Mouse (Mus musculus): ENCODE results near the gene Lamc2. TPM values are rescaled to one million over a fixed set of nuclear protein-coding genes. Genes with fewer than 3 reads are reported as not detected.
A peak's percentile ranks its signal among the peaks of the same experiment; 100 is the strongest.

Lamc2 gene
- total RNA-seq, 4 experiments from 2014 or later, result 2.3 to 4.6 (median 2.7) TPM

- DNase-seq (ENCODE audit: low spot score in 2 of 2), result no peak
These were observed 57.5 kb downstream of the Lamc2 start for GRCm38 (mm10) chr1:153128780-153129179.

GRCm38 (mm10) chr1:153127622-153128021, 58.6 kb downstream of the Lamc2 start:
- no peak for DNase-seq (ENCODE audit: low spot score in 2 of 2)

DNA sequence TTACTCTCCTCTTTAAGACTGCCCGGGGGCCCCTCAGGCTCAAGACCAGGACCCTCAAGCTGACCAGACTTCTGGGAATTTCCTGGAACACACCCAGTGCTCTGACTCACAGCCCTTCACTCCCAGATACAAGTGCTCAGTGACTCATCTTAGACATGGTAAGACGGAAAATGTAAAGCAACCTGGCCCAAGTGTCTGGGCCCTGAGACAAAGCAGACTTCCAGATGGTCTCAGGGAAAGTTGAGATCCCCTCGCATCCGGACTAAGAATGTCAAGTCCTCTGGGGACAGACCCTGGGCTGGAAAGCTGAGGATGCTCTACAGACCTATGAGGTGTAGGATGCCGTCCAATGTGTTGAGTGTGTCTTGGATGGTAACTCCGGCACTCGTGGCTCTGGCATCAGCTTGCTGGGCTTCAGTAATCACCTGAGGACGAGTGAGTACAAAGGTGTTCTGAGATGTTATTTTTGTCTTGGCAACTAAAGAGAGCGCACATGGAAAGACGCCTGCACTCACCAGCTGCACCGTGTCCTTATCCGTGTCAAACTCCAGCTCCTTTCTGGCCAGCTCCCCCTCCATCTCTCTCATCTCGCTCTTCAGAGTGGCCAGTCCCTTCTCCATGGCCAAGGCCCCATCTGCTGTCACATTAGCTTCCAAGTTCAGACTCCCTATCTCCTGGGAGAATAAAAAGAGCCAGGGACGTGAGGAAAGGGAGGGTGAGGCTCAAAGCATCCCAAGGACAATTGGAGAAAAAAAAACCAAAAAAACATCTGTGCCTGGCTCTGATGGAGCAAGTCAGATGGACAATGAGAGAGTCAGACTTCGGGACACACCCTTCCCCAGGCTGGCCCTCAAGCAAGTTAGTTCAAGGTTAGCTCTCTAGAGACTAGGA, 59.5 kb downstream of the Lamc2 start:
- DNase-seq (ENCODE audit: low spot score in 2 of 2), result no peak

- DNase-seq (ENCODE audit: low spot score in 2 of 2), result no peak
These were observed 60.7 kb downstream of the Lamc2 start for GRCm38 (mm10) chr1:153125287-153126275.

GRCm38 (mm10) chr1:153124502-153124901, 61.7 kb downstream of the Lamc2 start:
- no peak for DNase-seq (ENCODE audit: low spot score in 2 of 2)

- DNase-seq (ENCODE audit: low spot score in 2 of 2), result no peak
These were observed 63.5 kb downstream of the Lamc2 start for GRCm38 (mm10) chr1:153122764-153123163.

DNA sequence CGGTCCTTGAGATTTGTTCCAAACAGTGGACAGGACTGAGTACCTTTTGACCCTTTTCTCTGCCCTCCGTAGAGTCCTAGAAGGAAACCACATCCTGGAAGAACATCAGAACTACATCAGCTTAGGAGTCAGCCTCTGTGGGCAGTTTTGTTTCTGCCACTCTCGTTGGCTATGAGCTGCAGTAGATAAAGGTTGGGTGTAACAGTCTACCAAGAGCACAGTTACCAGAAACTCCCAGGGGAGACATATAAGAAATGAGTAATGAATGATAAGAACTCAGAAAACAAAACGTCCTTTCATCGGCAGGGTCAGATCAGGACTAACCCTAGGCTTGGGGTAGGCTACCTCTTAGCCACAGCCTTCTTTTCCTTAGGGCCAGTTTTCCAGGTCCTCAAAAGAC, 64.9 kb downstream of the Lamc2 start:
- DNase-seq (ENCODE audit: low spot score in 2 of 2), result no peak

GRCm38 (mm10) chr1:153120544-153120943, 65.7 kb downstream of the Lamc2 start:
- no peak for DNase-seq (ENCODE audit: low spot score in 2 of 2)

- DNase-seq (ENCODE audit: low spot score in 2 of 2), result no peak
These were observed 70.9 kb downstream of the Lamc2 start for GRCm38 (mm10) chr1:153115315-153115714.

DNA sequence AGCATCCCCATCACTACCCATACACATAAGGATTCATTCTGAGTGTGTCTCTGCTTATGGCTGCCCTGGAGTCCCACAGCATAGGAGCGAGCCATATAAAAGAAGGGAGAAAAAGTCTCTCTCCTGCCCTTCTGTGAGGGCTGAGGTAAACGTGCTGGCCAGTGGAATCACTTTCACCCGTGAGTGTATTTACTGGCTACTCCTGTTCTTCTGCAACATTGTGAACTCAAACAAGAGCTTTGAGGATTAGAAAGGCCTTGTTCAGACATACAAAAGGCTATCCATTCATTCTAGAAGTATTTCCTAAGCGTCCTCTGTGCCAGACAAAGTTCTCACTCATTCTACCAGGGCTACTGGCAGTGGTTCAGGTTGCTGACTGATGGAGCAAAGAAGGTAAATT, 74.7 kb downstream of the Lamc2 start:
- no peak for DNase-seq (ENCODE audit: low spot score in 2 of 2)

DNA sequence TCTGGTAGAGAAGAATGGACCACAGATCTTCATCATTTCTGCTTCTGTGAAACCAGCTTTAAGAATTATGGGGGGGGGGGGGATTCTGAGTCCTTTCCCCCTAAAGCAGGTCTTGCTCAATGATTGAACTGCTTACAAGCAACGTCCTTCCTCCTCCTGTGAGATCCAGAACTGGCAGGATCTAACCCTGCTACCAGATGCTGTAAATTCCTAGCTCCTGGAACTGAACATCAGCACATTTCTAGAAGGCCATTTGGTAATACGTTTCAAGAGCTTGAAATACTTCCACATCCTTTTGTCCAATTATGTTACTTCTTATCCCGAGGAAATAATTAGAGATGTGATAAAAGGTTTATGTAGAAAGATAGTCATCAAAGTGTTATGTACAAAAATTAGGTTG, 76.4 kb downstream of the Lamc2 start:
- no peak for DNase-seq (ENCODE audit: low spot score in 2 of 2)

DNA sequence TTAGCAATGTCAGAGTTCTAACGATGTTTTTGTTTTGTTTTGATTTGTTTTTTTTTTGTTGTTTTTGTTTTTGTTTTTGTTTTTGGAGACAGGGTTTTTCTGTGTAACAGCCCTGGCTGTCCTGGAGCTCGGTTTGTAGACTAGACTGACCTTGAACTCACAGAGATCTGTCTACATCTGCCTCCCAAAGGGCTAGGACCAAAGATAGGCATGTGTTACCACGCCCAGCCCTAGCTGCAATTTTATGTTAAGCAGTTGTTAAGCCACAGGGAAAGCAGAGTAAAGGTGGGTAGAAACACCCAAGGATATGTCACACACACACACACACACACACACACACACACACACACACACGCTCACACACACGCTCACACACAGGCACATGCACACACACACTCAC, 76.9 kb downstream of the Lamc2 start:
- DNase-seq (ENCODE audit: low spot score in 2 of 2), result no peak

DNA sequence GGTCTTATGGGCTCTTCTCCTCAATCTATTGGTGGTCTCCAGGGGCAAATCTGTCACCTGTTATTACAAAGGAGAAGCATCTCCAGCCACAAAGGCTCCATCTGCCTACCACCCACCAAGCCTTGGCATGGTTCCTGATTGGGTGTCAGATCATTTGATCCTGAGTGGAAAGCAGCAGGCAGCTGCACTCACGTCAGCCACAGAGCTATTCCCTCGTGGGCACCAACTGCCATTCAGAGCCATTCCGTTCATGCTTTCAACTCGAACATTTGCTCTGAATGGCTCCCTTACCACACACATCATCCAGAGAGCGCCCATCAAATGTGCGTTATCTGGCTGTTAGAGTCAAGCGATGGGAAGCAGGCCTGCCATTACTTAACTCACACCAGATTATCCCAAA, 78.4 kb downstream of the Lamc2 start:
- DNase-seq (ENCODE audit: low spot score in 2 of 2), result peak; percentile 50 to 59

DNA sequence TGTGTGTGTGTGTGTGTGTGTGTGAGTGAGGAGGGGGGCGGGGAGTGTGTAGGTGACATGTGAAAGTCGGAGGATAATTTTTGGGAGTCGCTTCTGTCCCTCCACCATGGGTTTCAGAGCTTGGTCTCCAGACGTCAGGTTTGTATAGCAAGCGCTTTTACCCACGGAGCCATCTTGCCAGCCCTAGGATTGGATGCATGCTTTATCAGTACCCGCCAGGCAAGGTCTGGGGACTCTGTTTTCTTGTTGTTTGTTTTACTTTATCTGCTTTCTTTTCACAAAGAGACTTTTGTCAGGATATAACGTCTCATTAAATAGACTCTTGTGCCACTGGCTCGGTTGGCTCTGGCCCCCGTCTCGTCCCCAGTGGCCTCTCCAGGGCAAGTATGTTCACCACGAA, 81.4 kb downstream of the Lamc2 start:
- no peak for DNase-seq (ENCODE audit: low spot score in 2 of 2)

DNA sequence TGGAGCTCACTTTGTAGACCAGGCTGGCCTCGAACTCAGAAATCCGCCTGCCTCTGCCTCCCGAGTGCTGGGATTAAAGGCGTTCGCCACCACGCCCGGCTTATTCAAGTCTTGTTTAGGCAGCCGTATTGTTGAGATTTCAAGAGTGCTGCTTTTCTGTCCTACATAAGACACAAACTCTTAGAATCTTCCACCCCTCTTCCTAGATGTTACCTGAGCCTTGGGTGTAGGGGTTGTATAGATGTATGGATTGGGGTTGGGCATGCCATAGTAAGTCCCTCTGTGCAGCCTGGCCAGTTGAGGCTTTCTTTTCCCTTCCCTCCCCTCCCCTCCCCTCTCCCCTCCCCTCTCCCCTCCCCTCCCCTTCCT, 83.1 kb downstream of the Lamc2 start:
- no peak for DNase-seq (ENCODE audit: low spot score in 2 of 2)

GRCm38 (mm10) chr1:153102296-153103185, 83.7 kb downstream of the Lamc2 start:
- no peak for DNase-seq (ENCODE audit: low spot score in 2 of 2)

DNA sequence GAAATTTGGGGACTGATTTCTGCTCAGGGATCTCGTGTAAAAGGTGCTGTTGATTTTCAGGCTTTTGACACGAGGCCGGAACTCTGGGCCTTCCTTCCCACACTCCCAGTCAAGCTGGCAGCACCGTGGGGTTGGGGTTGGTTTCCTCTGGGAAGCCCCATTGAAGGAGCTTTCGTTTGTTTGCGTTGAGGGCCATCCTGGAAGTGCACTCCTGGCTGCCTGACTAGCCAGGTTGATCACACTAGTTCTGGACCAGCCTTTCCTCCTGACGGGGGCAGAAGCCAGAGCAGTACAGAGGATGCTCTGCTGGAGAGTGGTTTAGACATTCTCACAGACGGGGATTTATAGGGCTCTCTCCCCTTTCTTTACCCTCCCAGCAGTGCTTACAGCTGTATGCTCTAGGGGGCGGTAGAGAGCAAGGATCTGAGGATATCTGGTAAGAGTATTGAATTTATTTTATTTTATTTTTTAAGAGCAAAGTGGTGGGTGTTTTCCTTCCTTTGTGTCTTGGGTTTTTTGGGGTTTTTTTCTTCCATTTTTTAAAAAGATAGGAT, 84.8 kb downstream of the Lamc2 start:
- peak in 1 of 2 experiments; percentile 48 for DNase-seq (ENCODE audit: low spot score in 2 of 2)

DNA sequence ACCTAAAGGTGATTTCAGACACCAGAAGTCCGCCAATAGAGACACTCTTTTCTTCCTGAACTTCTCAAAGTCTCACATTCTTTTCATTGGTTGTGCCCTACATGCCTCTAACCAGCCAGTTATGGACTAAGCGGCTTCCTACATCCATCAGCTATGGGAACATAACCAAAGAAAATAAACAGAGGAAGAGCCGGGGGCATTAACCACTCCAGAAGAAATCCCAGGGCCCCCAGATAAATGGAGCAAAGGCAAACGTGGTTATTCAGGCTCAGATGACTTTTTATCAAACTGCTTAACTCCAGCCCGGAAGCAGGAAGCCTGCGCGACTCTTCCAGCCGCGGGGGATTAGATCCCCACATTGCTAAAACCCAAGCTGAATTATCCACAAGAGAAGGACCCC, 85.3 kb downstream of the Lamc2 start:
- DNase-seq (ENCODE audit: low spot score in 2 of 2), result no peak

DNA sequence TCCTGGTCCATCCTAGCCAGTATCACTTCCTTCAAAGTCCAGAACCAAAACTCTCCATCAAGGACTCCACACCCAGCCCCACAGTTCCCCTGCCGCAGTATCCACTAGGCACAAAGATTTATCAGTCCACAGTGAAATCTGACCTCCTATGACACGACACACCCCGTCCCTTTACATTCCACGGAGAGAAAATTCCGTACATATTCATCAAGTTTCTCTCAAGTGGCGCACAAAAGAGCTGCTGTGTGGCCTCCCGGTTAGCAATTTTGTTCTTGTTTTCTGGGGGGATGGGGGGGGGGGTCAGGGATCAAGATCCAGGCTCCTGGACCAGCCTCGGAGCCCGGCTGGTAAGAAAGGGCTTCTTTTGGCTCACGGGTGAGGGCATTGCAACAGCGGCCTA, 87.7 kb downstream of the Lamc2 start:
- DNase-seq (ENCODE audit: low spot score in 2 of 2), result no peak

DNA sequence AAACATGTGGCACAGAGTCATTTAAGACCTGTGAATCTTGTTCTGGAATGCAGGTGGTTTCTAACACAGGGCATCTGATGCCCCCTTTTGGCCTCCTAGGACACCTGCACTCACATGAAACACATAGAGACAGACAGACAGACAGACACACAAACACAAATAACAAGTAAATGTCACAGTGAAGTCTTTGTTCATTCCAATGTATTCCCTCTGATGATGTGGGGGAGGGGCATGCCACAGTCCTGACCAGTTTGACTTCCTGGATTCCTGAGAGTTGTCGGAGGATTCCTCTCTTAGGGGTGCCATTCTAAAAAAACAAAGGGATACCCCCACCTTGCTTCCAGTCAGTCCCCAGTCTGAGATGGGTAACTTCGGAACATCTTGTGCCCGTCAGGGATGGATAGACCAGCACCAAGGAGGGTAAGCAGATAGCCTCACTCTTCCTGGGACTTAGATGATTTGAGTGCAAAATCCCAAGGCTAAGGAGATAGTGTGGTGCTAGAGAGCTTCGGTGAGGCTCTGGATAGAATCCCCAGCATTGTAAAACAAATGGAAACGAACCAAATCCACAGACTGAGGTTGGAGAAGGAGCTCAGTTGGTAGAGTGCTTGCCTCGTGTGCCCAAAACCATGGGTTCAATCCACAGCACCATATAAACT, 89.1 kb downstream of the Lamc2 start:
- no peak for DNase-seq (ENCODE audit: low spot score in 2 of 2)

Data from layer of hippocampus, adult 8-10 months (tissue).